Mouse (Mus musculus): ENCODE data around the gene D8Ertd738e. TPM values are rescaled to one million over a fixed set of nuclear protein-coding genes. Genes with fewer than 3 reads are reported as not detected.

Gene D8Ertd738e
- polyA plus RNA-seq (2017; shearing (Covaris generic)) = 243 TPM

GRCm38 (mm10) chr8:84249257-84250170 is at the start of gene D8Ertd738e:
D8Ertd738e (minus strand) TSS chr8:84249719.

GRCm38 (mm10) chr8:84269950-84270773 is 20.6 kb upstream of the D8Ertd738e start, which contains the start of gene Ccdc130:
Ccdc130 (minus strand) TSS chr8:84270380.

GRCm38 (mm10) chr8:84256822-84257610 is 7.5 kb upstream of the D8Ertd738e start, which contains the start of gene Mri1:
Mri1 (minus strand) TSS chr8:84257326.

GRCm38 (mm10) chr8:84236998-84237473 is 12.5 kb downstream of the D8Ertd738e start, which contains the start of gene Zswim4:
Zswim4 (minus strand) TSS chr8:84237055.

Other genes with a start within 250 kb of the D8Ertd738e start
- 0.54 TPM for gene 1700067K01Rik, start 248.2 kb downstream of the D8Ertd738e start, polyA plus RNA-seq (2017; shearing (Covaris generic))
- 1.3 TPM for gene 2210011C24Rik, start 237.5 kb downstream of the D8Ertd738e start, polyA plus RNA-seq (2017; shearing (Covaris generic))
- gene Palm3, start 228.2 kb downstream of the D8Ertd738e start, polyA plus RNA-seq (2017; shearing (Covaris generic)) = 14.5 TPM
- gene Il27ra, start 207.1 kb downstream of the D8Ertd738e start, polyA plus RNA-seq (2017; shearing (Covaris generic)) = 361 TPM
- 133 TPM for gene Rln3, start 204.7 kb downstream of the D8Ertd738e start, polyA plus RNA-seq (2017; shearing (Covaris generic))
- 2.0 TPM for gene Gm10643, start 184.6 kb downstream of the D8Ertd738e start, polyA plus RNA-seq (2017; shearing (Covaris generic))
- gene Rfx1, start 182.9 kb downstream of the D8Ertd738e start, polyA plus RNA-seq (2017; shearing (Covaris generic)) = 42.0 TPM
- gene Dcaf15, start 145.0 kb downstream of the D8Ertd738e start, polyA plus RNA-seq (2017; shearing (Covaris generic)) = 33.5 TPM
- gene Podnl1, start 123.7 kb downstream of the D8Ertd738e start, polyA plus RNA-seq (2017; shearing (Covaris generic)) = 11.6 TPM
- 46.5 TPM for gene Cc2d1a, start 101.8 kb downstream of the D8Ertd738e start, polyA plus RNA-seq (2017; shearing (Covaris generic))
- 2.3 TPM for gene 4930432K21Rik, start 101.7 kb downstream of the D8Ertd738e start, polyA plus RNA-seq (2017; shearing (Covaris generic))
- gene Nanos3, start 64.5 kb downstream of the D8Ertd738e start, polyA plus RNA-seq (2017; shearing (Covaris generic)) = 0.75 TPM
- gene Zswim4, start 12.7 kb downstream of the D8Ertd738e start, polyA plus RNA-seq (2017; shearing (Covaris generic)) = 14.7 TPM
- gene Mri1, start 7.6 kb upstream of the D8Ertd738e start, polyA plus RNA-seq (2017; shearing (Covaris generic)) = 128 TPM
- 40.3 TPM for gene Ccdc130, start 20.7 kb upstream of the D8Ertd738e start, polyA plus RNA-seq (2017; shearing (Covaris generic))
- gene Cacna1a, start 138.7 kb upstream of the D8Ertd738e start, polyA plus RNA-seq (2017; shearing (Covaris generic)) = 13.1 TPM

Measured in CD4-positive, CD25-positive, alpha-beta regulatory T cell (primary cell).